In the genomic region with DNA sequence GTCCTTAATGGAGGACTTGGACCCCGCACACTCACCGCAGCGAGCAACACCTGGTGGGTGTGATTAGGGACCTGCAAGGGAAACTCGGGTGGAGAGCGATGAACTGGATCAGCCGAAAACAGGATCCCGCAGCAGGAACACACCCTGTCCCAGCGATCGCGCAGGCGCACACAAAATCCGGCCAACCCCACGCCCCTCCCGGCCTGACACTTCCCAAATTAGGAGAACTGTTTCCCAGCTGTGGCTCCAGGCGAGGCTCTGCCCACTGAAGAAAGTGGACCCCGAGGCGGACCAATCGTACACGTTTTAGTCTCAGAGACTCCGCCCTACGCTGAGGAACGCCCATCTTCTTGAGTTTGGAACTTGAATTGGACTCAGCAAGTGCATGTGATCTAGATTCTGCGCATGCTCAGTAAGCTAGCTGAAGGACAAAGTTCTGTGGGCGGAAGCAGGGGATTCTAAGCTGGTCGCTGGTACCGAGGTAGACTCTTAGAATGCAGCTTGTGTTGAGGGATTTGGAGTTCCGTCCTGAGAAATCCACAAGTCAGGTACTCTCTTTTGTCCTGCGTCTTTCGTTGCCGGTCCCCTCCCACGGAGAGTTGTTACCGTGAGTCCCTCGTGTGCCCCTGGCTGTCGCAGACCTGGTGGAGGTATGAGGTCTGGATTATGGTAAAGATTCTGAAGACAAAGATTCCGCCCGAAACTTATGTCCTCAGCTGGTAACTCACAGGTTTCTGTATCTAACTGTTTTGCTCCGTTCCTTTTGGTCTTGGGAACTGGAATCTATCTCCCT, we compare ENCODE assay signal across 8 mouse cellular contexts. TPM values are rescaled to one million over a fixed set of nuclear protein-coding genes. Genes with fewer than 3 reads are reported as not detected.
DNase-seq lines count a peak whose midpoint lies in the region; ATAC-seq lines count a peak whose summit lies in the region.

Rsu1 (minus strand) TSS at position 251 of the 793 bp plus-strand sequence.

- peak; percentile 99 for DNase-seq in c-Kit-negative CD71-positive TER-119-positive erythroid progenitor cells, embryonic 14.5 days (ENCODE audit: low read depth, low spot score)
- peak; percentile 100 for DNase-seq in fibroblast of lung, adult 2 months (ENCODE audit: low read depth)
- peak; percentile 98 for DNase-seq in kidney, postnatal 14 days
- peak; percentile 97 for DNase-seq in liver, embryonic 13.5 days
- peak; percentile 88 for DNase-seq in neural tube, embryonic 10.5 days (ENCODE audit: extremely low spot score, low spot score)

- H3K9me3 ChIP-seq in heart, embryonic 14.5 days (ENCODE audit: control insufficient read depth, low read length) = no peaks in the 10 kb centered on the region
- no peaks in the 10 kb centered on the region for H3K9me3 ChIP-seq in liver, embryonic 13.5 days (replicated peaks)
- H3K9me3 ChIP-seq in stomach, embryonic 16.5 days (replicated peaks; ENCODE audit: control insufficient read depth, low read length) = no peaks in the 10 kb centered on the region

- H3K36me3 ChIP-seq in heart, embryonic 14.5 days (ENCODE audit: control insufficient read depth, insufficient read depth, low read length) = peaks cover 17% of the 10 kb centered on the region
- H3K36me3 ChIP-seq in liver, embryonic 13.5 days = 0 out of 2 replicates have a peak, but pooled peaks cover 7% of the 10 kb centered on the region
- no peaks in the 10 kb centered on the region for H3K36me3 ChIP-seq in stomach, embryonic 16.5 days (ENCODE audit: control insufficient read depth, insufficient read depth, low read length)

- WGBS in heart, embryonic 14.5 days = under 1% methylated on average over 37 of the region's 37 CpGs
- WGBS in liver, embryonic 13.5 days (ENCODE audit: insufficient replicate concordance) = under 1% methylated on average over 37 of the region's 37 CpGs
- under 1% methylated on average over 37 of the region's 37 CpGs for WGBS in stomach, embryonic 16.5 days

- peak within 1 kb of the TSS; percentile 62 to 71 for H3K4me3 ChIP-seq in heart, embryonic 14.5 days (ENCODE audit: control insufficient read depth in 1 of 2, insufficient read depth in 1 of 2, low read depth in 1 of 2, low read length in 2 of 2)
- peak within 1 kb of the TSS; percentile 65 for H3K4me3 ChIP-seq in liver, embryonic 13.5 days (replicated peaks)
- peak within 1 kb of the TSS; percentile 69 for H3K4me3 ChIP-seq in stomach, embryonic 16.5 days (replicated peaks; ENCODE audit: low read length)

- H3K27me3 ChIP-seq in heart, embryonic 14.5 days (ENCODE audit: control insufficient read depth, insufficient read depth, low read length) = no peaks in the 10 kb centered on the region
- H3K27me3 ChIP-seq in liver, embryonic 13.5 days = no peaks in the 10 kb centered on the region
- H3K27me3 ChIP-seq in stomach, embryonic 16.5 days (ENCODE audit: control insufficient read depth, insufficient read depth, low read length) = no peaks in the 10 kb centered on the region

- H3K27ac ChIP-seq in heart, embryonic 14.5 days (replicated peaks in 1 of 2; ENCODE audit: control insufficient read depth in 1 of 2, insufficient read depth in 1 of 2, low read depth in 2 of 2, low read length in 2 of 2) = peak within 1 kb of the TSS; percentile 42 to 75
- peak within 1 kb of the TSS; percentile 77 for H3K27ac ChIP-seq in liver, embryonic 13.5 days
- H3K27ac ChIP-seq in stomach, embryonic 16.5 days (ENCODE audit: low read length) = peak within 1 kb of the TSS; percentile 42

- peaks cover 8 to 28% of the 10 kb centered on the region in 2 experiments for H3K4me1 ChIP-seq in heart, embryonic 14.5 days (ENCODE audit: control insufficient read depth in 2 of 2, insufficient read depth in 2 of 2, low read length in 2 of 2)
- H3K4me1 ChIP-seq in liver, embryonic 13.5 days (replicated peaks) = peaks cover 47% of the 10 kb centered on the region
- peaks cover 11% of the 10 kb centered on the region; the same call in 1 of the 2 replicates for H3K4me1 ChIP-seq in stomach, embryonic 16.5 days (ENCODE audit: control insufficient read depth, insufficient read depth, low read length)

- peak within 1 kb of the TSS; percentile 82 for H3K9ac ChIP-seq in heart, embryonic 14.5 days (ENCODE audit: low read length)
- peak within 1 kb of the TSS; percentile 77 for H3K9ac ChIP-seq in liver, embryonic 13.5 days
- H3K9ac ChIP-seq in stomach, embryonic 16.5 days (ENCODE audit: low read length) = peak within 1 kb of the TSS; percentile 84

- ATAC-seq in CD4-positive, CD25-positive, alpha-beta regulatory T cell, adult 4 months = peak; percentile 95
- peak; percentile 99 for ATAC-seq in heart, embryonic 14.5 days (ENCODE audit: insufficient number of reproducible peaks, insufficient read depth, low FRiP score, low read depth)
- peak; percentile 99 for ATAC-seq in liver, embryonic 13.5 days (ENCODE audit: low read depth)
- ATAC-seq in stomach, embryonic 16.5 days (ENCODE audit: insufficient read depth, low FRiP score) = peak; percentile 99

- peak within 1 kb of the TSS; percentile 69 for H3K4me2 ChIP-seq in heart, embryonic 14.5 days (ENCODE audit: low read length)
- H3K4me2 ChIP-seq in liver, embryonic 13.5 days = peak within 1 kb of the TSS; percentile 75
- peak within 1 kb of the TSS; percentile 79 for H3K4me2 ChIP-seq in stomach, embryonic 16.5 days (ENCODE audit: low read depth, low read length)

RNA-seq across cellular contexts. Expression of gene Rsu1, which starts in this region (rescaled TPM):
- polyA plus RNA-seq in CD4-positive, CD25-positive, alpha-beta regulatory T cell, adult 4 months (2017; shearing (Covaris generic)) = 10 to 100 TPM; 63.1 to 74.5 TPM
- polyA plus RNA-seq in heart, embryonic 14.5 days (2014; fragmentation: Nextera tagmentation; extraction: Ambion mirVana) = 140 and 147 TPM in 2 replicates
- polyA plus RNA-seq in liver, embryonic 13.5 days (2015; fragmentation: Nextera tagmentation; extraction: Ambion mirVana) = 78.9 and 96.9 TPM in 2 replicates
- 167 and 177 TPM in 2 replicates for polyA plus RNA-seq in stomach, embryonic 16.5 days (2015; fragmentation: Nextera tagmentation; extraction: Ambion mirVana)

Comparison
In these comparisons a context has a peak if more than half of its experiments do, and no peak if none do; other contexts are left out.
1. Peak in every context shown above with its lines: DNase-seq, ATAC-seq, H3K4me3 ChIP-seq and H3K27ac ChIP-seq.